16 mouse cellular contexts compared by ENCODE assay signal in the genomic region with DNA sequence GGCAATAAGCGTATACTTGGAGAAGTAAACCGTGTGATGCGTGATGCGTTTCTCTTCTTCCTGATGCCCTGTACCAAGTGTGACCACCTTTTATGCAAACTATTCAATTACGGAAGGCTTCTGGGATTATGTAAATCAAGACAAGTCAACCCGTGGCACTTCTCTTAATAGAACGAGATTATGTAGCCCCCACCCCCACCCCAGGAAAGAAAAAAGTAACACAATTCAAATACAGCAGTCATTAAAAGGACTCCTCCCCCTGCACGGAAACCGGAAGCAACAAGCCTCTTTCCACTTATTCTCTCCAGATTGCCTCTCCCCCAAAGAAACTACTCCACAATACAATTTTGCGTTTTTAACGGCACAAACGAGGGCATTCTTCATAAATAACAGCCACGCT.
DNase-seq lines count a peak whose midpoint lies in the region; ATAC-seq and TF ChIP-seq lines count a peak whose summit lies in the region.
"Had no signal": no experiment of that assay in that cellular context is flagged by ENCODE, and none has a peak within 500 bp of the region (broad histone marks: within the 10 kb centered on the region; RNA-seq: fewer than 3 reads in every experiment).

No protein-coding gene starts in this region.

- peak overlapping the region; percentile 79 for H3K27ac ChIP-seq in hindbrain, embryonic 12.5 days
- H3K27ac ChIP-seq in midbrain, embryonic 12.5 days (replicated peaks): peak overlapping the region; percentile 70
- 0 out of 2 replicates have a peak overlapping the region, but pooled peaks have one; percentile 29 for H3K27ac ChIP-seq in olfactory bulb, adult 2 months (ENCODE audit: insufficient read depth, low read depth, low read length)
- H3K27ac ChIP-seq: limb, embryonic 13.5 days had no signal

- DNase-seq in retina, postnatal 1 day: peak; percentile 62
- no peak for DNase-seq in retina, embryonic 14.5 days (ENCODE audit: low spot score)
- DNase-seq in urinary bladder, postnatal 25 days (ENCODE audit: low spot score): no peak
- DNase-seq in spleen, postnatal 14 days (ENCODE audit: low spot score in 2 of 2): no peak
- DNase-seq in cerebellum, adult 11-12 months: no peak
- DNase-seq: adrenal gland, postnatal 10 days; cerebellum, postnatal 10 days; kidney, adult 18-20 months; kidney, postnatal 36 days; layer of hippocampus, postnatal 36 days; right cerebral cortex, postnatal 4 days; thymus, adult 18-20 months had no signal

- H3K4me2 ChIP-seq in hindbrain, embryonic 12.5 days (replicated peaks): no peak overlapping the region
- H3K4me2 ChIP-seq in midbrain, embryonic 12.5 days (replicated peaks): no peak overlapping the region
- H3K4me2 ChIP-seq: limb, embryonic 13.5 days had no signal

- no peak overlapping the region for H3K4me3 ChIP-seq in hindbrain, embryonic 12.5 days
- no peak overlapping the region for H3K4me3 ChIP-seq in midbrain, embryonic 12.5 days
- H3K4me3 ChIP-seq in olfactory bulb, adult 2 months (ENCODE audit: insufficient read depth, low read depth, low read length): no peak overlapping the region
- H3K4me3 ChIP-seq: limb, embryonic 13.5 days had no signal

- peaks cover 8% of the 10 kb centered on the region; the same call in 1 of the 2 replicates for H3K36me3 ChIP-seq in hindbrain, embryonic 12.5 days
- H3K36me3 ChIP-seq in midbrain, embryonic 12.5 days: peaks cover 4% of the 10 kb centered on the region; the same call in 1 of the 2 replicates

- H3K27me3 ChIP-seq in hindbrain, embryonic 12.5 days: no peaks in the 10 kb centered on the region
- H3K27me3 ChIP-seq in midbrain, embryonic 12.5 days: no peaks in the 10 kb centered on the region

- no peak for TF ChIP-seq POLR2A in olfactory bulb, adult 2 months (IDR thresholded peaks at IDR 0.05; ENCODE audit: insufficient read depth, low read depth, low read length)

- no peak for TF ChIP-seq CTCF in olfactory bulb, adult 2 months (IDR thresholded peaks at IDR 0.05; ENCODE audit: insufficient read depth, low read depth, low read length)

- 43% methylated on average over 13 of the region's 13 CpGs for WGBS in hindbrain, embryonic 12.5 days
- WGBS in midbrain, embryonic 12.5 days: 30% methylated on average over 13 of the region's 13 CpGs
- 64% methylated on average over 13 of the region's 13 CpGs for WGBS in olfactory bulb, adult 2 months

- no peaks in the 10 kb centered on the region for H3K9me3 ChIP-seq in hindbrain, embryonic 12.5 days (replicated peaks)
- H3K9me3 ChIP-seq in midbrain, embryonic 12.5 days: no peaks in the 10 kb centered on the region
- H3K9me3 ChIP-seq: limb, embryonic 13.5 days had no signal

- no peak overlapping the region for H3K9ac ChIP-seq in hindbrain, embryonic 12.5 days
- no peak overlapping the region for H3K9ac ChIP-seq in midbrain, embryonic 12.5 days (replicated peaks)
- H3K9ac ChIP-seq: limb, embryonic 13.5 days had no signal

- ATAC-seq in hindbrain, embryonic 12.5 days (ENCODE audit: low FRiP score): no peak
- no peak for ATAC-seq in midbrain, embryonic 12.5 days (ENCODE audit: low FRiP score, low read depth)

- peaks cover 55% of the 10 kb centered on the region for H3K4me1 ChIP-seq in hindbrain, embryonic 12.5 days
- peaks cover 74% of the 10 kb centered on the region for H3K4me1 ChIP-seq in midbrain, embryonic 12.5 days
- H3K4me1 ChIP-seq in olfactory bulb, adult 2 months (ENCODE audit: control insufficient read depth, insufficient read depth, low read length): peaks cover 39% of the 10 kb centered on the region

Comparison
In these comparisons a context has a peak if more than half of its experiments do, and no peak if none do; other contexts are left out.
1. H3K27ac ChIP-seq: peak in every context shown above with its lines; median percentile 79 in hindbrain, embryonic 12.5 days; 70 in midbrain, embryonic 12.5 days; 29 in olfactory bulb, adult 2 months.